Mouse (Mus musculus): ENCODE data around the gene Stt3b. TPM values are rescaled to one million over a fixed set of nuclear protein-coding genes. Genes with fewer than 3 reads are reported as not detected.

The Stt3b gene
- polyA plus RNA-seq, 1 experiment = 1.9 TPM

- peaks cover 4% of the 10 kb centered on the region for H3K36me3 ChIP-seq (ENCODE audit: control insufficient read depth)
- H3K4me3 ChIP-seq (replicated peaks) = no peak overlapping the region
- TF ChIP-seq GATA1 (IDR thresholded peaks at IDR 0.05; ENCODE audit: low read length) = no peak
- no peak for TF ChIP-seq TAL1 (IDR thresholded peaks at IDR 0.05; ENCODE audit: low read length)
- no peaks in the 10 kb centered on the region for H3K9me3 ChIP-seq (ENCODE audit: control insufficient read depth, low read length)
- H3K4me1 ChIP-seq (ENCODE audit: control insufficient read depth) = peaks cover 26% of the 10 kb centered on the region
- H3K27me3 ChIP-seq (ENCODE audit: control insufficient read depth) = no peaks in the 10 kb centered on the region
Measured at GRCm38 (mm10) chr9:115233721-115234120, 76.5 kb downstream of the Stt3b start.

DNA sequence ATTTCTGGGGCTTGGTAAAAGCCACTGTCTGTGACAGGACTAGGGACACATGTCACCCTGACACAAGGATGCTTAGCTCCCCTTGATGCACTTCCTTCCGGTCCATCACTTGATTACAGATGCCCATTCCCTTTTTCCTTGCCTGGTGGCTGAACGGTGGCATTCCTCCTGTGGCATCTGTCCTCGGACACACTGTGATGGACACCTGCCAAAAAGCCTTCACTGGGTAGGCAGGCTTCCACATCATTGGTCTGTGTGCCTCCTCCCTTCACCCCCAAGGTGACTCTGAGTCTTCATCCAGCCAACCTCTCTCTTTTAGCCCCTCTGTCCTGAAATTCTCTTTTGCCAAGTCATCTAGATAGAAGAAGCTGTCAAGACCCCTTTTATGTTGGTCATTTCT is 78.7 kb downstream of the Stt3b start:
- Histone ChIP-seq H3K4me1 (ENCODE audit: control insufficient read depth) (peaks cover 4% of the 10 kb centered on the region), H3K9me3 (ENCODE audit: control insufficient read depth, low read length) (no peaks in the 10 kb centered on the region), H3K36me3 (ENCODE audit: control insufficient read depth) (peaks cover 3% of the 10 kb centered on the region; the same call in 1 of the 2 replicates), H3K4me3 (replicated peaks) (no peak overlapping the region), H3K27me3 (ENCODE audit: control insufficient read depth) (no peaks in the 10 kb centered on the region)
- no peak for TF ChIP-seq GATA1 (IDR thresholded peaks at IDR 0.05; ENCODE audit: low read length)
- TF ChIP-seq TAL1 (IDR thresholded peaks at IDR 0.05; ENCODE audit: low read length) = no peak

DNA sequence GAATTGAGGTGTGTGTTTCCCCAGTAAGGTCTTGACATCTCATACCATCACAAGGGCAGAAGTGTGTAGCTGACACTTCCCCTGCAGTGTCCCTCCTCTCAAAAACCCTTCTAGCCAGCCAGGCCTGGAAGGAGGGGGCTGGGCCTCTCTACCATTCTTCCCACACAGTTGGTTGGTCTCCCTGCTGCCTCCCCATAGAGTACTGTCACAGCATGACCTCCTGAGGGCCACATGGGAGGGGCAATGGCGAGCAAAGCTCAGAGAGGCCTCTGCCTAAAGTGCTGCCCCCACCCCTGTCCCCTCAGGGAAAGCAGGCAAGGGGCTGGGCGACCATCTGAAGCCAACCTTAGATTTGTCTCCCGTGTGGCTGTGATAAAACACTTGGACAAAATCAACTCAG is 80.1 kb downstream of the Stt3b start:
- Histone ChIP-seq H3K36me3 (ENCODE audit: control insufficient read depth) (no peaks in the 10 kb centered on the region; the same call in 1 of the 2 replicates), H3K27me3 (ENCODE audit: control insufficient read depth) (no peaks in the 10 kb centered on the region), H3K9me3 (ENCODE audit: control insufficient read depth, low read length) (no peaks in the 10 kb centered on the region), H3K4me1 (ENCODE audit: control insufficient read depth) (no peaks in the 10 kb centered on the region; the same call in 1 of the 2 replicates), H3K4me3 (replicated peaks) (no peak overlapping the region)
- TF ChIP-seq GATA1 (IDR thresholded peaks at IDR 0.05; ENCODE audit: low read length) = no peak
- TF ChIP-seq TAL1 (IDR thresholded peaks at IDR 0.05; ENCODE audit: low read length) = no peak

DNA sequence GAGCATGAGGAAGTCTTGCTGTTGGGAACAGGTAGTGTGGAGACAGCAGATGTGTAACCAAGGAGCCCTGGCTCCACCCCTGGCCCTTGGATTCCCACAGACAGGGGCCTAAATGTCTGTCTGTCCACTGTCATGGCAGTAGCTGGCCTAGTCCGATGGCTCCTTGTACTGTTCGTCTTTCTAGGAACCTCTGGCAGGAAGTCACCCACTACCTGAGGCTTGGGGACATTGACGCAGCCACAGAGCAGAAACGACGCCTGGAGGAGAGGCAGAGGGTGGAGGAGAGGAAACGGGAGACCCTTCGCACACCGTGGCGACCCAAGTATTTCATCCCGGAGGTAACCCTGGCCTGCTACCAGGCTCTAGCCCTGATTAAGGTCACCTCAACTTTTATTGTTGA is 80.5 kb downstream of the Stt3b start:
- H3K27me3 ChIP-seq (ENCODE audit: control insufficient read depth) = no peaks in the 10 kb centered on the region
- H3K9me3 ChIP-seq (ENCODE audit: control insufficient read depth, low read length) = no peaks in the 10 kb centered on the region
- TF ChIP-seq GATA1 (IDR thresholded peaks at IDR 0.05; ENCODE audit: low read length) (no peak), TAL1 (IDR thresholded peaks at IDR 0.05; ENCODE audit: low read length) (no peak)
- no peaks in the 10 kb centered on the region for H3K36me3 ChIP-seq (ENCODE audit: control insufficient read depth)
- H3K4me1 ChIP-seq (ENCODE audit: control insufficient read depth) = no peaks in the 10 kb centered on the region; the same call in 1 of the 2 replicates
- no peak overlapping the region for H3K4me3 ChIP-seq (replicated peaks)

- Histone ChIP-seq H3K36me3 (ENCODE audit: control insufficient read depth) (no peaks in the 10 kb centered on the region), H3K9me3 (ENCODE audit: control insufficient read depth, low read length) (no peaks in the 10 kb centered on the region), H3K4me3 (replicated peaks) (no peak overlapping the region), H3K4me1 (ENCODE audit: control insufficient read depth) (no peaks in the 10 kb centered on the region; the same call in 1 of the 2 replicates), H3K27me3 (ENCODE audit: control insufficient read depth) (no peaks in the 10 kb centered on the region)
- no peak for TF ChIP-seq GATA1 (IDR thresholded peaks at IDR 0.05; ENCODE audit: low read length)
- no peak for TF ChIP-seq TAL1 (IDR thresholded peaks at IDR 0.05; ENCODE audit: low read length)
Measured at GRCm38 (mm10) chr9:115229145-115229544, 81.1 kb downstream of the Stt3b start.

GRCm38 (mm10) chr9:115224744-115225354 is 85.4 kb downstream of the Stt3b start:
- H3K4me1 ChIP-seq (ENCODE audit: control insufficient read depth) = no peaks in the 10 kb centered on the region; the same call in 1 of the 2 replicates
- H3K27me3 ChIP-seq (ENCODE audit: control insufficient read depth) = no peaks in the 10 kb centered on the region
- TF ChIP-seq GATA1 (IDR thresholded peaks at IDR 0.05; ENCODE audit: low read length) (no peak), TAL1 (IDR thresholded peaks at IDR 0.05; ENCODE audit: low read length) (no peak)
- no peak overlapping the region for H3K4me3 ChIP-seq (replicated peaks)
- H3K9me3 ChIP-seq (ENCODE audit: control insufficient read depth, low read length) = no peaks in the 10 kb centered on the region
- H3K36me3 ChIP-seq (ENCODE audit: control insufficient read depth) = no peaks in the 10 kb centered on the region

GRCm38 (mm10) chr9:115221265-115221664 is 89.0 kb downstream of the Stt3b start:
- Histone ChIP-seq H3K9me3 (ENCODE audit: control insufficient read depth, low read length) (no peaks in the 10 kb centered on the region), H3K36me3 (ENCODE audit: control insufficient read depth) (no peaks in the 10 kb centered on the region), H3K27me3 (ENCODE audit: control insufficient read depth) (no peaks in the 10 kb centered on the region), H3K4me3 (replicated peaks) (no peak overlapping the region), H3K4me1 (ENCODE audit: control insufficient read depth) (peaks cover 8% of the 10 kb centered on the region)
- TF ChIP-seq GATA1 (IDR thresholded peaks at IDR 0.05; ENCODE audit: low read length) (no peak), TAL1 (IDR thresholded peaks at IDR 0.05; ENCODE audit: low read length) (no peak)

- Histone ChIP-seq H3K36me3 (ENCODE audit: control insufficient read depth) (no peaks in the 10 kb centered on the region), H3K4me3 (replicated peaks) (no peak overlapping the region), H3K9me3 (ENCODE audit: control insufficient read depth, low read length) (no peaks in the 10 kb centered on the region), H3K4me1 (ENCODE audit: control insufficient read depth) (peaks cover 14% of the 10 kb centered on the region), H3K27me3 (ENCODE audit: control insufficient read depth) (no peaks in the 10 kb centered on the region)
- TF ChIP-seq TAL1 (IDR thresholded peaks at IDR 0.05; ENCODE audit: low read length) (no peak), GATA1 (IDR thresholded peaks at IDR 0.05; ENCODE audit: low read length) (no peak)
Measured at GRCm38 (mm10) chr9:115220466-115220865, 89.8 kb downstream of the Stt3b start.

DNA sequence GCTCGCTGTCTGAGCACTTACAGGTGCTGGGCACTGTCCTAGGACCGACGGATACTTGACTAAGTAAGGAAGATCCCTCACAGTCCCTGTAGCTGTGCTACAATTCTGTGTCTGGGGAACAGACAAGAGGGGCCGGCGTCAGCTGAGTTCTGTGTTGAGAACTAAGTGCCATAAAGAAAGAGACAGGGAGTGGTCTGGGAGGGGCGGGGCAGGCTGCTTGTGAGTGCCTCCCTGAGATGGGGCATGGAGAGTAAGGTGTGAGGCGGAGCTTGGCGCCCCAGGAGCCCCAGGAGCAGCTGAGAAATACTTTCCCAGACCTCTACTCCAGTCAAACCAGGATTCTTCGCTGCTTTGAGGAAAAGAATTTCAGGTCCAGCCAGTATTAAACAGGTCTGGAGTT is 92.2 kb downstream of the Stt3b start:
- H3K9me3 ChIP-seq (ENCODE audit: control insufficient read depth, low read length) = no peaks in the 10 kb centered on the region
- no peaks in the 10 kb centered on the region for H3K27me3 ChIP-seq (ENCODE audit: control insufficient read depth)
- peaks cover 25% of the 10 kb centered on the region for H3K4me1 ChIP-seq (ENCODE audit: control insufficient read depth)
- H3K4me3 ChIP-seq (replicated peaks) = no peak overlapping the region
- no peaks in the 10 kb centered on the region for H3K36me3 ChIP-seq (ENCODE audit: control insufficient read depth)
- TF ChIP-seq GATA1 (IDR thresholded peaks at IDR 0.05; ENCODE audit: low read length) (no peak), TAL1 (IDR thresholded peaks at IDR 0.05; ENCODE audit: low read length) (no peak)

Measured in erythroblast, embryonic 14.5 days (primary cell).